Mouse (Mus musculus) bone marrow macrophage, adult 2 months (primary cell): Measurements from ENCODE around the gene Zscan12.

Experiments used
- CTCF ChIP-seq: IDR thresholded peaks from 2 replicates; pipeline ENCODE4 v1.5.1; 2012; ENCODE audit warnings: low read depth, mild to moderate bottlenecking, low read length, moderate library complexity
- POLR2A ChIP-seq: IDR thresholded peaks from 2 replicates; pipeline ENCODE4 v1.6.1; 2012; ENCODE audit warnings: mild to moderate bottlenecking, low read depth, low read length, borderline replicate concordance

DNA sequence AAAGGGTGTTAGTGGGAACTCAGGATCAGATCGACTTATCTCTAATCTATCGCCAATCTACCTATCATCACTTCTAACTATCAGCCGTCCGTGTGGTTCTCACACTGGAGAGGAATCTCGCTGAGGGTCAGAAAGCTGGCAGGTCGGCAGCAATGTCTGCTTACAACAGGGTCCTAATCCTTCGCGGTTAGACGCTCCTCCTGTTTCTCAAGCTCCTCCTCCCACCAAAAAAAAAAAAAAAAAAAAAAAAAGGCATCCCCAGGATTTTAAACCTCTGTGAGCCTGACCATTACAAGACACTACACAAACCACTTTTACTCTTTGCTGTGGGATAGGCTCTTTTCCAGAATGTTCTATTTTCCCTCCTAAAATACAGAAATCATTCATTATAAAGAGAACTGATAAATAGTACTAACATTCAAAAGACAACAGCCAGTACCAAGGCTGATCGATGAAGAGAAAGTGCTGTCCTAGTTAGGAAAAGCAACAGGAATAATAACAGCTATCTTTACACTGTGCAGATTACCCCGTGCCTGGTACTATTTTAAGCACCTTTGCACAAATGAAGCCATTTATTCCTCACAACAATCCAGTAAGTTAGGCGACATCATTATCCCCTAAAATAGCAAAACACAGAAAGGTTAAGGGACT, 39.1 kb downstream of the Zscan12 start:
- TF ChIP-seq CTCF = no peak
- TF ChIP-seq POLR2A = no peak
